Mouse (Mus musculus) liver, postnatal 0 days (tissue): ENCODE results near the gene Ccdc142. TPM values are rescaled to one million over a fixed set of nuclear protein-coding genes. Genes with fewer than 3 reads are reported as not detected.

Source experiments
- ATAC-seq: fragments of 200-750 bp; cut with Nextera tagmentation; 2 replicates; pipeline ENCODE4 v1.8.0; 2017; ENCODE audit warnings: mild to moderate bottlenecking, moderate library complexity
- DNase-seq: peaks from one replicate; pipeline ENCODE4 v3.0.0-alpha.2; 2016
- H3K27ac ChIP-seq: fragments of 300-500 bp; sonication (generic); 2 replicates; pipeline ENCODE4 v1.5.1; 2014; ENCODE audit warnings: antibody characterized with exemption, moderate library complexity, mild to moderate bottlenecking, low read depth
- H3K27me3 ChIP-seq: fragments of 300-500 bp; sonication (generic); 2 replicates; pipeline ENCODE4 v1.6.1; 2014; ENCODE audit warnings: low read length, control low read depth, mixed read lengths; ENCODE audit not compliant: insufficient read depth
- H3K36me3 ChIP-seq: fragments of 300-500 bp; sonication (generic); replicated peaks from 2 replicates; pipeline ENCODE4 v1.6.1; 2014; ENCODE audit warnings: mild to moderate bottlenecking, control low read depth, low read length, moderate library complexity, mixed read lengths; ENCODE audit not compliant: insufficient read depth
- H3K4me1 ChIP-seq: fragments of 300-500 bp; sonication (generic); 2 replicates; pipeline ENCODE4 v1.6.1; 2014; ENCODE audit warnings: antibody characterized with exemption, mild to moderate bottlenecking, control low read depth; ENCODE audit not compliant: insufficient read depth
- H3K4me2 ChIP-seq: fragments of 300-500 bp; sonication (generic); 2 replicates; pipeline ENCODE4 v1.6.1; 2014; ENCODE audit warnings: low read depth, mild to moderate bottlenecking, low read length, moderate library complexity, mixed read lengths
- H3K4me3 ChIP-seq: fragments of 300-500 bp; sonication (generic); 2 replicates; pipeline ENCODE4 v1.5.1; 2014; ENCODE audit warnings: low read depth, low read length
- H3K9ac ChIP-seq: fragments of 300-500 bp; sonication (generic); replicated peaks from 2 replicates; pipeline ENCODE4 v1.6.1; 2014; ENCODE audit warnings: mild to moderate bottlenecking, moderate library complexity
- H3K9me3 ChIP-seq: fragments of 300-500 bp; sonication (generic); 2 replicates; pipeline ENCODE4 v1.6.1; 2016; ENCODE audit warnings: mild to moderate bottlenecking, control low read depth, low read length, mixed read lengths
- CTCF ChIP-seq: sonication (generic); IDR thresholded peaks from 2 replicates; pipeline ENCODE4 v1.5.1; 2016; ENCODE audit warnings: antibody characterized with exemption, low read depth
- EP300 ChIP-seq: IDR thresholded peaks from 2 replicates; pipeline ENCODE4 v1.6.1; 2016; ENCODE audit warnings: antibody characterized with exemption, low read depth, mild to moderate bottlenecking
- WGBS: fragments of 180-500 bp; shearing (Covaris S2); extraction: QIAGEN DNeasy Blood & Tissue Kit; methylation state at CpG from one replicate; pipeline ENCODE4 v1.1.7; 2014; ENCODE audit not compliant: insufficient replicate concordance; 5-methylcytosine and 5-hydroxymethylcytosine counted together
- polyA plus RNA-seq: library from polyadenylated mRNA; unstranded; fragments of >200 nt; fragmentation: Nextera tagmentation; extraction: Ambion mirVana; gene quantifications from 2 replicates; pipeline ENCODE4 v1.2.1, GENCODE M21; 2015

The Ccdc142 gene
- polyA plus RNA-seq, 1 experiment from 2014 or later, result 0.54 TPM

DNA sequence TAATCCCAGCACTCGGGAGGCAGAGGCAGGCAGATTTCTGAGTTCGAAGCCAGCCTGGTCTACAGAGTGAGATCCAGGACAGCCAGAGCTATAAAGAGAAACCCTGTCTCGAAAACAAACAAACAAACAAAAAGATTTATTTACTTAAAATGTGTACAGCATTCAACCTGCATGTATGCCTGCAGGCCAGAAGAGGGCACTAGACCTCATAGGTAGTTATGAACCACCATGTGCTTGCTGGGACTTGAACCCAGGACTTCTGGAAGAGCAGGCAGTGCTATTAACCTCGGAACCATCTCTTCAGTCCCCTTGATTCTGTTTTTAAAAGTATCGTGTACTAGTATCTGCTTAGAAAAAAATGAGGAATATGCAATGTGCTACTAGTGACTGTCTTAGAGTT, 26.0 kb downstream of the Ccdc142 start:
- 83% methylated on average over 5 of the region's 5 CpGs for WGBS
- Histone ChIP-seq H3K9me3 (no peaks in the 10 kb centered on the region), H3K4me1 (peaks cover 27% of the 10 kb centered on the region), H3K27me3 (no peaks in the 10 kb centered on the region), H3K4me2 (no peak overlapping the region), H3K9ac (no peak overlapping the region), H3K36me3 (0 out of 2 replicates have a peak, but pooled peaks cover 3% of the 10 kb centered on the region), H3K27ac (no peak overlapping the region), H3K4me3 (no peak overlapping the region)
- no peak for ATAC-seq
- no peak for DNase-seq
- TF ChIP-seq EP300 (no peak), CTCF (peak; percentile 58)

DNA sequence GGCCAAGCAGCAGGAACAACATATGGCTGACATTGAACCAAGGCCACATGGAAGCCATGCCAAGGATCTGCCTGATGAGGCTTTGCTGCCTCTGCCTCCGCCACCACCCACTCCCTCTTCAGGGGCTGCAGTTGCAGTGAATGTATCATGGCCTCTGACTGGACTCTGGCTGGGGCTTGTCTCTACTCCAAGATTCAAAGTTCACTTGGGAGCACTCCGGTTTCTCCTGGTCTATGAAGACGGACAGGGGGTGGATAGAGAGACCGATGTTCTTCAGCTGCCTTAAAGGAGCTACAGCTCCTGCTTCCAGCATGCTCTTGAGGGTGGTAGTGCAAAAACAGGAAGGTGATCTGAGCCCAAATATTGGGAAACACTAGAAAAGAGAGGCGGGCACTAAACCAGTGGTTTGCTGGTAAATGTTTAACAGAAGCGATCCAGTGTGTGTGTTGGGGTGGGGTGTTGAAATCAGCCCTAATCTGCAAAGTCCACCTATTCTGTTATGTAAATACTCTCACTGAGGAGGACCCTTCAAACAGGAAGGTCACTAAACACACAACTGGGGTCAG, 30.2 kb downstream of the Ccdc142 start:
- Histone ChIP-seq H3K27ac (peak overlapping the region; percentile 88), H3K9ac (peak overlapping the region; percentile 3), H3K9me3 (no peaks in the 10 kb centered on the region), H3K27me3 (no peaks in the 10 kb centered on the region), H3K4me1 (peaks cover 26% of the 10 kb centered on the region), H3K36me3 (no peaks in the 10 kb centered on the region), H3K4me3 (no peak overlapping the region), H3K4me2 (peak overlapping the region; percentile 30; the same call in 1 of the 2 replicates)
- peak; percentile 49 for DNase-seq
- no peak for TF ChIP-seq CTCF
- TF ChIP-seq EP300, result peak; percentile 46; the same call in 1 of the 2 replicates
- ATAC-seq, result peak; percentile 90
- 36% methylated on average over 6 of the region's 6 CpGs for WGBS

DNA sequence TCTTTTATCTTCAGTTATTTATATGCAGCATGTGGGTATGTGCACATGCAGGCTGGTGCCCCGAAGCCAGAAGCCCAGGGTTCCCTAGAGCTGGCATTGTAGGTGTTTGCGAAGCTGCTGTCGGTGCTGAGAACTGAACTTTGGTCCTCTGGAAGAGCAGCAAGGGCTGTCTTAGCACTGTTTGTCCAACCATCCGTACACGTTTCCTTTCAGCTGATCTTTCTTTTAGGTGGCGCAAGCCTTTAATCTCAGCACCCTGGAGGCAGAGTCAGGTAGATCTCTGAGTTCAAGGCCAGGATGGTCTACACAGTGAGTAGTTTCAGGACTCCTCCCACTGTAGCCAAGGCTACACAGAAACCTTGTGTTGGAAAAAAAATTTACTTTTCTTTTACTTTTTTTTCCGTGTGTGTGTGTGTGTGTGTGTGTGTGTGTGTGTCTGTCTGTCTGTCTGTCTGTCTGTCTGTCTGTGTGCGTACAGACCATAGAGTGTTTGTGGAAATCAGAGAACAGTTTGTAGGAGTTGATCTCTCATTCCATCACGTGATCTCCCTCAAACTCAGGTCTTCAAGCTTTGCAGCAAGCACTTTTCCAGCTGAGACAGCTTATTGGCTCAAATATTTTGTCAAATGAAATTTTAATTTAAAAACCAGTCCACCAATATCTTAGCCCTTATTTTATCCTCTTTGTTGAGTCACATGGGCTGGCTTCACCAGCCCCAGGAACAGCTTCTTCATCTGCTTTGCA, 30.9 kb downstream of the Ccdc142 start:
- peak; percentile 11 for DNase-seq
- H3K4me1 ChIP-seq, result peaks cover 28% of the 10 kb centered on the region
- H3K27ac ChIP-seq, result peak overlapping the region; percentile 88
- no peaks in the 10 kb centered on the region for H3K27me3 ChIP-seq
- H3K4me2 ChIP-seq, result peak overlapping the region; percentile 30; the same call in 1 of the 2 replicates
- H3K36me3 ChIP-seq, result no peaks in the 10 kb centered on the region
- H3K4me3 ChIP-seq, result no peak overlapping the region
- TF ChIP-seq EP300 (no peak), CTCF (no peak)
- peak; percentile 48 for ATAC-seq
- H3K9me3 ChIP-seq, result no peaks in the 10 kb centered on the region
- H3K9ac ChIP-seq, result no peak overlapping the region
- 51% methylated on average over 9 of the region's 9 CpGs for WGBS

- Histone ChIP-seq H3K27ac (no peak overlapping the region), H3K36me3 (no peaks in the 10 kb centered on the region), H3K9ac (no peak overlapping the region), H3K9me3 (no peaks in the 10 kb centered on the region), H3K4me2 (no peak overlapping the region), H3K27me3 (no peaks in the 10 kb centered on the region), H3K4me3 (no peak overlapping the region), H3K4me1 (peaks cover 44% of the 10 kb centered on the region)
- DNase-seq, result peak; percentile 10
- ATAC-seq, result no peak
- 55% methylated on average over 3 of the region's 3 CpGs for WGBS
- TF ChIP-seq EP300 (no peak), CTCF (no peak)
Measured at GRCm38 (mm10) chr6:83134226-83134625, 32.8 kb downstream of the Ccdc142 start.

DNA sequence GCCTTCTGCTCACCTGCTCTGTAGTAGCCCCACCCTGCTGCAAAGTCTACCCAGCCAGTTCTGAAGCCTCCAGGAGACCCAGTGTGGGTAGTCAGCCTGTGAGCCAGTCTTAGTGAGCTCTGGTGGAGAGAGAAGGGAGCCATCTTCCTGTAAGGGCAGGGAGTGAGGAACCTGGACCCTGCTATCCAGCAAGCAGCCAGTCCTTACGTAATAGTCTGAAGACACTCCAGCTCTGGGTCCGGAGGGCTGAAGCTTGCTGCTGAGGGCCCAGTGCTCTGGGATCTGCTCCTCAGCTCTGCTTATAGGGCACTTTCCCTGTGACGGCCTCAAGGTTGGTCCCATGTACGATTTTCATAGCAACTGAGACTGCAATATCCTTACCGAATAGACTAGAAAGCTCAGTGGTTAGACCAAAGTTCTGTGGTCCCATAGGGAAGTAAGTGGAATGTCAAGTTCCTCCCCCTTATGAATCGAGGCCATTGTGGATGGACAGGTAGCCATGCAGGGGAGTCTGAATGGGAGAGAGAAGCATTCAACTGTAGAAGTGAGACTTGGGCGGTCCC, 33.6 kb downstream of the Ccdc142 start, which contains the start of gene Rtkn:
TSS of gene Rtkn (plus strand) at position 513 of the 563 bp plus-strand sequence.
- H3K27ac ChIP-seq, result peak within 1 kb of the TSS; percentile 86; the same call in 1 of the 2 replicates
- H3K4me3 ChIP-seq, result peak within 1 kb of the TSS; percentile 56
- TF ChIP-seq EP300, result no peak
- TF ChIP-seq CTCF, result no peak
- H3K9ac ChIP-seq, result peak within 1 kb of the TSS; percentile 75
- no peak for ATAC-seq
- peaks cover 44% of the 10 kb centered on the region for H3K4me1 ChIP-seq
- no peaks in the 10 kb centered on the region for H3K9me3 ChIP-seq
- WGBS, result 57% methylated on average over 7 of the region's 7 CpGs
- DNase-seq, result peak; percentile 14
- no peaks in the 10 kb centered on the region for H3K27me3 ChIP-seq
- H3K36me3 ChIP-seq, result no peaks in the 10 kb centered on the region
- H3K4me2 ChIP-seq, result peak within 1 kb of the TSS; percentile 87

DNA sequence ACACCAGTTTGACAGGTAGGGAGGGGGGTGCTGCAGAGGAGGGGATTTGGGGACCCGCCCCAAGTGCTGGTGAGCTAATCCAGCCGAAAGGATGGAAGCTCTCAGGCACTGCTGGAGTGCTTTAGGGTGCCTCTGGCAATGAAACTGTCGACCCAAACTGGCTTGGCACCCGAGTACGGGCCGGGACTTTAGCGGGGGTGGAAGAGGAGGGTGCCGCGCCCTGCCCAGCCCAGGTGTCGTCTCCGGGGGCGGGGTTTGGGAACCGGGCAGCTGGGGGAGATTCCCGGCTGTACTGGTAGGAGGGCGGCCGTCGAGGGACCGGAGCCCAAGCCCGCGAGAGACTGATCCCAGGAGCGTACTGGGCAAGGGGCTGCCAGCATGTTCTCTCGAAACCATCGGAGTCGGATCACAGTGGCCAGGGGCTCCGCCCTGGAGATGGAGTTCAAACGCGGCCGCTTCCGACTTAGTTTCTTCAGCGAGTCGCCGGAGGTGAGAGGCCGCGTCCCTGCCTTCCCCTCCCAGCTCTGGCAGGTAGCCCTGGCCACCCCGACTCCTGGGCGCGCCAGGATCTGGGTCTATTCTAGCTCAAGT, 34.3 kb downstream of the Ccdc142 start:
- Histone ChIP-seq H3K9me3 (no peaks in the 10 kb centered on the region), H3K4me2 (peak overlapping the region; percentile 87), H3K36me3 (no peaks in the 10 kb centered on the region), H3K27me3 (no peaks in the 10 kb centered on the region), H3K4me3 (peak overlapping the region; percentile 56), H3K27ac (peak overlapping the region; percentile 86; the same call in 1 of the 2 replicates), H3K9ac (peak overlapping the region; percentile 75), H3K4me1 (peaks cover 42% of the 10 kb centered on the region)
- ATAC-seq (no peak), DNase-seq (peak; percentile 52)
- TF ChIP-seq CTCF (no peak), EP300 (no peak)
- 19% methylated on average over 34 of the region's 37 CpGs for WGBS
